Mouse (Mus musculus) gastrocnemius, adult 8-10 months (tissue): ENCODE results near the gene Ifi203. TPM values are rescaled to one million over a fixed set of nuclear protein-coding genes. Genes with fewer than 3 reads are reported as not detected.
"Not testable (repeated sequence)": the region's sequence is repeated elsewhere in the genome, so short reads cannot be mapped to it uniquely, and the experiment has no call there.

ENCODE experiments used
- DNase-seq, 2 experiments: peaks; one replicate each; pipeline ENCODE4 v3.0.0; 2022; ENCODE audit warnings: low spot score in 2 of 2
- total RNA-seq, 4 experiments: library from RNA; stranded (reverse); gene quantifications; 2 replicates each; pipeline ENCODE4 v1.2.4; 2022

Gene Ifi203
- total RNA-seq, 4 experiments from 2014 or later: 1.6 to 3.4 (median 1.9) TPM

- DNase-seq: not testable (repeated sequence)
These were observed 52.7 kb downstream of the Ifi203 start for GRCm38 (mm10) chr1:173889741-173890140.

- DNase-seq: not testable (repeated sequence)
These were observed 55.3 kb downstream of the Ifi203 start for GRCm38 (mm10) chr1:173887026-173887787.

- DNase-seq: not testable (repeated sequence)
These were observed 62.3 kb downstream of the Ifi203 start for GRCm38 (mm10) chr1:173880004-173880666.

- DNase-seq: not testable (repeated sequence)
These were observed 63.1 kb downstream of the Ifi203 start for GRCm38 (mm10) chr1:173879225-173879987.

GRCm38 (mm10) chr1:173878264-173878663 lies 64.2 kb downstream of the Ifi203 start:
- DNase-seq: not testable (repeated sequence)

- DNase-seq: not testable (repeated sequence)
These were observed 65.3 kb downstream of the Ifi203 start for GRCm38 (mm10) chr1:173877125-173877524.

Other genes with a start within 250 kb of the Ifi203 start
- gene Ifi207, start 200.9 kb downstream of the Ifi203 start, total RNA-seq: 1 to 10 TPM; 1.3 to 3.8 (median 2.5) TPM
- 1 to 10 TPM in 3 of 4 experiments, under 1 TPM in 1; 0.70 to 2.4 (median 2.3) TPM for gene Ifi204, start 175.7 kb downstream of the Ifi203 start, total RNA-seq
- 1 to 10 TPM in 2 of 4 experiments, under 1 TPM in 2; 0.53 to 2.2 (median 1.1) TPM for gene Ifi211, start 29.6 kb downstream of the Ifi203 start, total RNA-seq
- 1 to 10 TPM; 1.1 to 1.9 (median 1.7) TPM for gene Mndal, start 181 bp downstream of the Ifi203 start, total RNA-seq
- gene Ifi202b, start 40.1 kb upstream of the Ifi203 start, total RNA-seq: not detected
- 10 to 100 TPM in 1 of 4 experiments, 1 to 10 TPM in 3; 3.1 to 12.5 (median 5.8) TPM for gene Ifi205, start 89.1 kb upstream of the Ifi203 start, total RNA-seq
- not detected for gene Olfr433, start 98.0 kb upstream of the Ifi203 start, total RNA-seq
- gene Olfr432, start 106.5 kb upstream of the Ifi203 start, total RNA-seq: not detected
- not detected for gene Olfr430, start 123.9 kb upstream of the Ifi203 start, total RNA-seq
- not detected for gene Olfr429, start 141.7 kb upstream of the Ifi203 start, total RNA-seq
- gene Olfr427, start 154.2 kb upstream of the Ifi203 start, total RNA-seq: not detected
- not detected for gene Olfr231, start 178.5 kb upstream of the Ifi203 start, total RNA-seq
- not detected for gene Olfr424, start 188.8 kb upstream of the Ifi203 start, total RNA-seq
- gene Olfr420, start 213.0 kb upstream of the Ifi203 start, total RNA-seq: not detected
- under 1 TPM in 1 of 4 experiments, not detected in 3; 0.05 TPM for gene Spta1, start 230.1 kb upstream of the Ifi203 start, total RNA-seq